Mouse (Mus musculus) lung, adult 2 months (tissue): ENCODE results near the gene Coq5.

Source experiments
- CTCF ChIP-seq: fragments of 200-500 bp; IDR thresholded peaks from 2 replicates; pipeline ENCODE4 v1.5.1; 2011; ENCODE audit warnings: mild to moderate bottlenecking, low read length, control low read depth; ENCODE audit not compliant: insufficient read depth
- POLR2A ChIP-seq: fragments of 200-500 bp; IDR thresholded peaks from 2 replicates; pipeline ENCODE4 v1.6.1; 2011; ENCODE audit warnings: low read depth, mild to moderate bottlenecking, control low read depth, low read length, borderline replicate concordance; ENCODE audit errors: extremely low read depth

DNA sequence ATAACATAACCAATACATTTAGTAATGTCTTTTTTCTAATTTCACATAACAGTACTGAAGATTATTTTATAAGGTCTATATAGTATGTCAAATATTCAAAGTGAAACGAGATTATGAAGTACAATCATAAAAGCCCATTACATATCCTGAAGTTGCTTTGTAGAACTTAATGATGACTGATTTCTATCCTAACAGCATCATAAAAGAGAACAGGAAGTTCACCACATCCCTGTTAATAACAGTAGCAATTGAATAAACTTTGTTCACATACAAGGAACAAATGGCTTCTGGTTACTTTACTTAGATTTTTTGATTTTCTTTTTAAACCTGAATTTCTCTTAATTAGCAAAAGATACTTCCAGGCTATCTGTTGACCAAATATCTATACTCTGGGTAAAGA, 17.6 kb upstream of the Coq5 start:
- TF ChIP-seq CTCF (no peak), POLR2A (no peak)
